Mouse (Mus musculus): ENCODE results near the gene Hhipl1.

- TF ChIP-seq POLR2A (IDR thresholded peaks at IDR 0.05; ENCODE audit: insufficient read depth, low read depth, low read length): no peak
- no peak for TF ChIP-seq CTCF (IDR thresholded peaks at IDR 0.05; ENCODE audit: insufficient read depth, low read depth, low read length)
Observed at GRCm38 (mm10) chr12:108317826-108318430, 11.9 kb downstream of the Hhipl1 start.
